8 mouse cellular contexts compared by ENCODE assay signal in the genomic region with DNA sequence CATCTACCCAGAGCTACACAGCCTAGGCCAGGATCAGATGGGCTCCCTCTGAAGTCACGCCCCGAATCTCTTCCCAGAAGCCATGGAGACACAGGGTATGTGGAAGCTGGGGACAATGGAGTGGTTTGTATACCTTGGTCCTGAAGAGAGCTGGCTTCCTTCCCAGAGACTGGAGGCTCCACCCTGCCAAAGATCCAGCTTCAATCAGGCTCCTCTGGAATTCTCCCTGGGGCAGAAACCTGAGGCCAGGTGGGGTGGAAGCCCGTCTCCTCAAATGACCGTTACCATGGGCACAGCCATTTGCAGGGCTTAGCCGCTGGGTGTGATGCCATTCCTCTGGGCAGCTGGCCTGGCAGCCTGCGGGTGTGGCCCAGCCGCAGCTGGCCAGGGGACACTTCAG. TPM values are rescaled to one million over a fixed set of nuclear protein-coding genes. Genes with fewer than 3 reads are reported as not detected.
A peak's percentile ranks its signal among the peaks of the same experiment; 100 is the strongest.
DNase-seq lines count a peak whose midpoint lies in the region; ATAC-seq and TF ChIP-seq lines count a peak whose summit lies in the region.
"Had no signal": no experiment of that assay in that cellular context is flagged by ENCODE, and none has a peak within 500 bp of the region (broad histone marks: within the 10 kb centered on the region; RNA-seq: fewer than 3 reads in every experiment).

No protein-coding gene starts in this region.

- peak overlapping the region; percentile 0; the same call in 1 of the 2 replicates for H3K4me3 ChIP-seq in E14TG2a.4 (replicated peaks; ENCODE audit: low read length)
- no peak overlapping the region for H3K4me3 ChIP-seq in lung, embryonic 16.5 days (ENCODE audit: low read length)

- peaks cover 68% of the 10 kb centered on the region for H3K4me1 ChIP-seq in E14TG2a.4 (replicated peaks; ENCODE audit: low read depth, low read length)
- H3K4me1 ChIP-seq in lung, embryonic 16.5 days (replicated peaks; ENCODE audit: control insufficient read depth, insufficient read depth, low read length), result peaks cover 9% of the 10 kb centered on the region

- no peak overlapping the region for H3K4me2 ChIP-seq in lung, embryonic 16.5 days (ENCODE audit: low read depth, low read length)

- H3K36me3 ChIP-seq in E14TG2a.4 (ENCODE audit: insufficient read depth, low read length), result no peaks in the 10 kb centered on the region; the same call in 1 of the 2 replicates
- H3K36me3 ChIP-seq in lung, embryonic 16.5 days (ENCODE audit: control insufficient read depth, insufficient read depth, low read length), result 0 out of 2 replicates have a peak, but pooled peaks cover under 1% of the 10 kb centered on the region

- H3K27ac ChIP-seq in lung, embryonic 16.5 days (ENCODE audit: low read length), result no peak overlapping the region

- peaks cover 2% of the 10 kb centered on the region for H3K27me3 ChIP-seq in E14TG2a.4 (ENCODE audit: insufficient read depth, low read length)
- no peaks in the 10 kb centered on the region for H3K27me3 ChIP-seq in lung, embryonic 16.5 days (ENCODE audit: control insufficient read depth, insufficient read depth, low read depth, low read length)

- WGBS in lung, embryonic 16.5 days, result 48% methylated on average over 7 of the region's 7 CpGs

- peak; percentile 69 for ATAC-seq in lung, embryonic 16.5 days (ENCODE audit: low read depth)
- no peak for ATAC-seq in megakaryocyte-erythroid progenitor cell, adult 5-6 weeks (replicated peaks; ENCODE audit: low FRiP score, low TSS enrichment, poor library complexity, severe bottlenecking)
- ATAC-seq: intestine, postnatal 0 days had no signal

- no peak overlapping the region for H3K9ac ChIP-seq in lung, embryonic 16.5 days (ENCODE audit: low read length)

- H3K9me3 ChIP-seq in E14TG2a.4 (ENCODE audit: low read length), result peaks cover 4% of the 10 kb centered on the region; the same call in 1 of the 2 replicates
- no peaks in the 10 kb centered on the region for H3K9me3 ChIP-seq in lung, embryonic 16.5 days (ENCODE audit: control insufficient read depth, low read length)

- DNase-seq in NIH3T3 (ENCODE audit: low read depth), result peak; percentile 16
- DNase-seq in kidney, adult 9 months, result peak; percentile 64
- DNase-seq in spleen, postnatal 10 days (ENCODE audit: low spot score in 2 of 2), result no peak
- no peak for DNase-seq in layer of hippocampus, postnatal 25 days (ENCODE audit: extremely low spot score in 1 of 2, low spot score in 1 of 2)

- TF ChIP-seq CTCF in E14TG2a.4 (conservative IDR thresholded peaks at IDR 0.05; ENCODE audit: low read length), result no peak

RNA-seq across cellular contexts. Expression of gene Trpv4, which starts 6.5 kb away (rescaled TPM):
- polyA plus RNA-seq in lung, embryonic 16.5 days (2015; fragmentation: Nextera tagmentation; extraction: Ambion mirVana), result 2.8 and 2.9 TPM in 2 replicates
- 0.15 and 0.20 TPM in 2 replicates for total RNA-seq in megakaryocyte-erythroid progenitor cell, adult 5-6 weeks (2014; fragmentation: Nextera tagmentation)
- total RNA-seq in megakaryocyte-erythroid progenitor cell, adult 5-6 weeks (2017), result 0.52 TPM in 1 of 2 replicates, not detected in the other
- total RNA-seq in layer of hippocampus, postnatal 25 days (2021), result 1 to 10 TPM in 1 of 2 experiments, under 1 TPM in 1; 0.75 to 1.3 TPM

RNA-seq across cellular contexts. Expression of gene Gltp, which starts 26.0 kb away (rescaled TPM):
- polyA plus RNA-seq in lung, embryonic 16.5 days (2015; fragmentation: Nextera tagmentation; extraction: Ambion mirVana), result 104 and 105 TPM in 2 replicates
- 56.0 and 67.5 TPM in 2 replicates for total RNA-seq in megakaryocyte-erythroid progenitor cell, adult 5-6 weeks (2014; fragmentation: Nextera tagmentation)
- 29.3 and 35.2 TPM in 2 replicates for total RNA-seq in megakaryocyte-erythroid progenitor cell, adult 5-6 weeks (2017)
- 10 to 100 TPM; 36.7 to 46.2 TPM for total RNA-seq in layer of hippocampus, postnatal 25 days (2021)

RNA-seq across cellular contexts. Expression of gene Tchp, which starts 42.8 kb away (rescaled TPM):
- polyA plus RNA-seq in lung, embryonic 16.5 days (2015; fragmentation: Nextera tagmentation; extraction: Ambion mirVana), result 11.5 and 14.0 TPM in 2 replicates
- total RNA-seq in megakaryocyte-erythroid progenitor cell, adult 5-6 weeks (2014; fragmentation: Nextera tagmentation), result 19.9 and 20.3 TPM in 2 replicates
- 11.8 and 16.3 TPM in 2 replicates for total RNA-seq in megakaryocyte-erythroid progenitor cell, adult 5-6 weeks (2017)
- 10 to 100 TPM in 1 of 2 experiments, 1 to 10 TPM in 1; 9.3 to 14.4 TPM for total RNA-seq in layer of hippocampus, postnatal 25 days (2021)

Comparison
In these comparisons a context has a peak if more than half of its experiments do, and no peak if none do; other contexts are left out.
1. DNase-seq: peak in NIH3T3 (single experiment) and kidney, adult 9 months (single experiment); none in spleen, postnatal 10 days (0 of 2) and layer of hippocampus, postnatal 25 days (0 of 2).